Mouse (Mus musculus) lung, embryonic 16.5 days (tissue): Measurements from ENCODE around the gene Eif2b1. TPM values are rescaled to one million over a fixed set of nuclear protein-coding genes. Genes with fewer than 3 reads are reported as not detected.

ENCODE experiments used
- ATAC-seq: fragments of 200-750 bp; cut with Nextera tagmentation; 2 replicates; pipeline ENCODE4 v1.8.0; 2017; ENCODE audit warnings: low read depth, mild to moderate bottlenecking, moderate library complexity
- H3K27ac ChIP-seq: fragments of 300-500 bp; sonication (generic); 2 replicates; pipeline ENCODE4 v1.5.1; 2014; ENCODE audit warnings: mild to moderate bottlenecking, control low read depth, low read length
- H3K27me3 ChIP-seq: fragments of 300-500 bp; sonication (generic); 2 replicates; pipeline ENCODE4 v1.6.1; 2014; ENCODE audit warnings: low read depth, low read length, mixed read lengths; ENCODE audit not compliant: control insufficient read depth, insufficient read depth
- H3K36me3 ChIP-seq: fragments of 300-500 bp; sonication (generic); 2 replicates; pipeline ENCODE4 v1.6.1; 2014; ENCODE audit warnings: low read length; ENCODE audit not compliant: control insufficient read depth, insufficient read depth
- H3K4me1 ChIP-seq: fragments of 300-500 bp; sonication (generic); replicated peaks from 2 replicates; pipeline ENCODE4 v1.6.1; 2014; ENCODE audit warnings: low read length, mixed read lengths; ENCODE audit not compliant: control insufficient read depth, insufficient read depth
- H3K4me2 ChIP-seq: fragments of 300-500 bp; sonication (generic); 2 replicates; pipeline ENCODE4 v1.6.1; 2014; ENCODE audit warnings: low read depth, low read length, control low read depth
- H3K4me3 ChIP-seq: fragments of 300-500 bp; sonication (generic); 2 replicates; pipeline ENCODE4 v1.5.1; 2014; ENCODE audit warnings: mild to moderate bottlenecking, low read length, control low read depth
- H3K9ac ChIP-seq: fragments of 300-500 bp; sonication (generic); 2 replicates; pipeline ENCODE4 v1.6.1; 2014; ENCODE audit warnings: low read length, control low read depth
- H3K9me3 ChIP-seq: fragments of 300-500 bp; sonication (generic); 2 replicates; pipeline ENCODE4 v1.6.1; 2016; ENCODE audit warnings: low read length; ENCODE audit not compliant: control insufficient read depth
- WGBS: fragments of 180-500 bp; shearing (Covaris S2); extraction: QIAGEN DNeasy Blood & Tissue Kit; methylation state at CpG from one replicate; pipeline ENCODE4 v1.1.7; 2014; 5-methylcytosine and 5-hydroxymethylcytosine counted together
- polyA plus RNA-seq: library from polyadenylated mRNA; unstranded; fragments of >200 nt; fragmentation: Nextera tagmentation; extraction: Ambion mirVana; gene quantifications from 2 replicates; pipeline ENCODE4 v1.2.1, GENCODE M21; 2015

Gene Eif2b1
- polyA plus RNA-seq, 1 experiment from 2014 or later, result 68.8 TPM

DNA sequence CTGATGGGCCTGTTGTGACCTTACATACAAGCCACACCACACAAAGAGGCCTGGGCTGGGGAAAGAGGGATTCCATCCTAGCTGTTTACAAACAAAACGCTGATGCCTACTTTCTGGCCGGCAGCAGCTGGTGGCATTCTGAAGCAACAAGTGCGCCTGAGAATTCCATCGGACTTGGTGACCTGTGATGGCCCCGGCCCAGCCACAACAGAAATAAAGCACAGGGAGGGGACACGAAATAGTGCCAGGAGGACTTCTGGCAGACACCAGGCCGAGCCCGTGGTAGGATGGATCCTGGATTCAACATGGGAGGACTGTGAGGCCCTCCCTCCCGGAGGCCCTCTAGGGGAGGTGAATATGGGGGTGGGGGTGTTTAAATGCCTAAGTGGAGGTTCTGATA is 50.1 kb downstream of the Eif2b1 start:
- peak overlapping the region; percentile 70 for H3K27ac ChIP-seq
- H3K4me3 ChIP-seq, result peak overlapping the region; percentile 87
- H3K27me3 ChIP-seq, result no peaks in the 10 kb centered on the region
- peak overlapping the region; percentile 95 for H3K4me2 ChIP-seq
- peaks cover 35% of the 10 kb centered on the region for H3K4me1 ChIP-seq
- no peaks in the 10 kb centered on the region for H3K36me3 ChIP-seq
- no peaks in the 10 kb centered on the region for H3K9me3 ChIP-seq
- WGBS, result 17% methylated on average over 9 of the region's 9 CpGs
- H3K9ac ChIP-seq, result peak overlapping the region; percentile 62
- ATAC-seq, result no peak

DNA sequence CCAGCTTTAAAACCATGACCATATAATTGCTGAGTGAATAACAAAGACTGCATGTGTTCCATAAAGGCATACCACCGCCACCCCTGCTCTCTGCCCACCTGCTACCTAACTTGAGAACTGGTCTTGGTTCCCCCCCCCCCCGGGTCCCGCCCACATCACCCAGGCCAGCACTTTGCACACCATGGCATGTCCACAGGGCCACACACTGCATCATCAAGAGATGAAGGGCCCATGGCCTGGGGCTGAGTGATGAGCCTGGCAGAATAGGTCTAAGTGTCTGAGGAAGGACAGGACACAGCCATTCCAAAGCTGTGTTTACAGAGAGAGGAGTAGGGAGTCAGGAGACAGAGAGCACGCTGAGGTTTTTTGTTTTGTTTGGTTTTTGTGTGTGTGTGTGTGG is 50.6 kb downstream of the Eif2b1 start:
- Histone ChIP-seq H3K4me2 (peak overlapping the region; percentile 95), H3K36me3 (peaks cover 2% of the 10 kb centered on the region), H3K9ac (peak overlapping the region; percentile 62; the same call in 1 of the 2 replicates), H3K27ac (peak overlapping the region; percentile 70; the same call in 1 of the 2 replicates), H3K27me3 (no peaks in the 10 kb centered on the region), H3K9me3 (no peaks in the 10 kb centered on the region), H3K4me3 (no peak overlapping the region), H3K4me1 (peaks cover 35% of the 10 kb centered on the region)
- ATAC-seq, result no peak
- 63% methylated on average over 4 of the region's 4 CpGs for WGBS

GRCm38 (mm10) chr5:124524943-124525342 is 54.0 kb downstream of the Eif2b1 start:
- Histone ChIP-seq H3K27me3 (no peaks in the 10 kb centered on the region), H3K4me1 (peaks cover 19% of the 10 kb centered on the region), H3K9me3 (no peaks in the 10 kb centered on the region), H3K4me2 (no peak overlapping the region), H3K9ac (no peak overlapping the region), H3K27ac (no peak overlapping the region), H3K4me3 (no peak overlapping the region), H3K36me3 (peaks cover 9% of the 10 kb centered on the region)
- no peak for ATAC-seq
- 93% methylated on average over 5 of the region's 5 CpGs for WGBS

GRCm38 (mm10) chr5:124523032-124523431 is 55.9 kb downstream of the Eif2b1 start:
- Histone ChIP-seq H3K9ac (no peak overlapping the region), H3K4me3 (no peak overlapping the region), H3K4me2 (no peak overlapping the region), H3K27ac (no peak overlapping the region), H3K36me3 (peaks cover 14% of the 10 kb centered on the region), H3K4me1 (peaks cover under 1% of the 10 kb centered on the region; the same call in 1 of the 2 replicates), H3K9me3 (no peaks in the 10 kb centered on the region), H3K27me3 (no peaks in the 10 kb centered on the region)
- WGBS, result 96% methylated on average over 8 of the region's 8 CpGs
- ATAC-seq, result no peak

DNA sequence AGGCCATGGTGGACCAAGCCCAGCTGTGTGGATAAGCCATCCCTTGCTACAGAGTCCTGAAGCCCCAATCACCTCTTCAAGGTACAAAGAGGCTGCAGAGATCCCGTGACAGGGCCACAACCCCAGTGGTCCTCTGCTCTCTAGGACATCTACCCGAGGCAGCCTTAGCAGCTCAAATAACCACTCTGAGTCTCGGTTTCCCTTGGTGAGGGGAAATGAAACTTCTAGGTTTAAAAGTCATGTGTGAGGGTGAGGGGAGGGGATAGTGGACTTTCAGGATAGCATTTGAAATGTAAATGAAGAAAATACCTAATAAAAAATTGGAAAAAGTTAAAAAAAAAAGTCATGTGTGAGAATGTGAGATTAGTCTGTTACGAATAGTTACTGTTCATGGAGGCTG is 57.3 kb downstream of the Eif2b1 start:
- whole genome bisulfite sequencing, result 83% methylated on average over 4 of the region's 4 CpGs
- Histone ChIP-seq H3K36me3 (peaks cover 18% of the 10 kb centered on the region), H3K27ac (no peak overlapping the region), H3K4me2 (no peak overlapping the region), H3K9ac (no peak overlapping the region), H3K27me3 (no peaks in the 10 kb centered on the region), H3K9me3 (no peaks in the 10 kb centered on the region), H3K4me3 (no peak overlapping the region), H3K4me1 (no peaks in the 10 kb centered on the region)
- ATAC-seq, result no peak

Other genes starting within 250 kb of the Eif2b1 start
- gene Cdk2ap1, start 216.0 kb downstream of the Eif2b1 start, polyA plus RNA-seq, result 23.9 and 26.1 TPM in 2 replicates
- 80.8 and 81.2 TPM in 2 replicates for gene Sbno1, start 153.1 kb downstream of the Eif2b1 start, polyA plus RNA-seq
- gene Kmt5a, start 139.2 kb downstream of the Eif2b1 start, polyA plus RNA-seq, result 31.3 and 32.2 TPM in 2 replicates
- gene Rilpl2, start 100.8 kb downstream of the Eif2b1 start, polyA plus RNA-seq, result 29.4 and 32.7 TPM in 2 replicates
- gene Snrnp35, start 96.0 kb downstream of the Eif2b1 start, polyA plus RNA-seq, result 23.0 and 25.6 TPM in 2 replicates
- 17.1 and 18.6 TPM in 2 replicates for gene Rilpl1, start 47.7 kb downstream of the Eif2b1 start, polyA plus RNA-seq
- 599 and 611 TPM in 2 replicates for gene Tmed2, start 38.4 kb downstream of the Eif2b1 start, polyA plus RNA-seq
- 11.2 and 12.0 TPM in 2 replicates for gene Ddx55, start 26.3 kb downstream of the Eif2b1 start, polyA plus RNA-seq
- 52.1 and 54.4 TPM in 2 replicates for gene Gtf2h3, start within 50 bp of the Eif2b1 start, polyA plus RNA-seq
- gene Atp6v0a2, start 49.4 kb upstream of the Eif2b1 start, polyA plus RNA-seq, result 34.8 and 39.5 TPM in 2 replicates
- 0.83 and 1.1 TPM in 2 replicates for gene Dnah10, start 146.0 kb upstream of the Eif2b1 start, polyA plus RNA-seq